Mouse (Mus musculus) erythroblast, embryonic 14.5 days (primary cell): ENCODE data around the gene Wdr90.
"Not testable (repeated sequence)": the region's sequence is repeated elsewhere in the genome, so short reads cannot be mapped to it uniquely, and the experiment has no call there.

ENCODE experiments used
- GATA1 ChIP-seq: IDR thresholded peaks from 2 replicates; pipeline ENCODE4 v1.6.1; 2012; ENCODE audit warnings: low read length, inconsistent platforms, mixed read lengths
- TAL1 ChIP-seq: IDR thresholded peaks from 3 replicates; pipeline ENCODE4 v1.6.1; 2012; ENCODE audit warnings: low read length, inconsistent platforms, mixed read lengths

- TF ChIP-seq GATA1, TAL1: not testable (repeated sequence)
These were observed 53.8 kb downstream of the Wdr90 start for GRCm38 (mm10) chr17:25807452-25807851.
